Mouse (Mus musculus): ENCODE measurements around the gene Cnot2. TPM values are rescaled to one million over a fixed set of nuclear protein-coding genes. Genes with fewer than 3 reads are reported as not detected.
"Not testable (repeated sequence)": the region's sequence is repeated elsewhere in the genome, so short reads cannot be mapped to it uniquely, and the experiment has no call there.

Cnot2 gene
- polyA plus RNA-seq, 1 experiment from 2014 or later = 75.8 TPM

DNA sequence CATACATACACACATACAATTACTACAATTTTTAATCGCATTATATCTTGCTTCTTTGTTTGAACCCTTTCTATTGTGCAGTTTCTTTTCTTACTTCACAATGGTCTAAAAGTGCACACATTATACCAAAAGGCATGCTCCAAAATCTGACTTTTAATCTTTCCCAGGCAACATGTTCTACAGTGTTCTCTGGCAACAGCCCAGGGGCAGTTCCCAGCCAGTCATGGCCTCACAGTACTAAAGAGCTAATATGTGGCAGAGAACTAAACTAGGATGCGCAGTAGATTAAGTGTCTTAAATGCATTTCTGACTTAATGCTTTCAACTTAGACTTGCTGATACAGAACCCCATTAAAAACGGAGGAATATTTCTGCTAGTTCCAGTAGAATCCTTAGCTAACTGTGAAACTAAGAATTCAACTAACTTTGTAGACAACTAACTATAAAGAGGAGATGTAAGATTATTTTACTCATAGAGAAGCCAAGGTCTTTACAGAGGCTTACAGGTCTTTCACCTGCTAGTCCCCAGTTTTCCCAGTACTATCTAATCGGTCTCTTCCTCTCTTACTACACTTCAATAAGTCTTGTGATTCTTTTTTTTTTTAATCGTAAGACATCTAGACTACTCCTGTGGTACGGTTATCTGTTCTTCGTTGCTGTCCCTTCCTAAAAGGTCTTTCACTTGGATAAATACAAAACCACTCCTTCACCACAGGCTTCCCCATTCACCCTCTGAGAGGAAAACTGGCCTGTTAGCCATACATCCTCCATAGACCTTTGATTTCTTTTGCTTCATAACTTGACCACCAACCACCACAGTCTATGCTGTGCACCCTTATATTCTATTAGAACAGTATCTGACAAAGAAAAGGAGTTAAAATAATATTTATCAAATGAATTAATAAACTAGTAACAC, 13.6 kb downstream of the Cnot2 start:
- Histone ChIP-seq H3K27me3 (ENCODE audit: control insufficient read depth, insufficient read depth, low read length) (no peaks in the 10 kb centered on the region), H3K27ac (ENCODE audit: low read depth, low read length) (no peak overlapping the region), H3K4me2 (no peak overlapping the region), H3K9me3 (replicated peaks; ENCODE audit: control insufficient read depth, low read length) (no peaks in the 10 kb centered on the region), H3K36me3 (ENCODE audit: control insufficient read depth, insufficient read depth, low read length) (no peaks in the 10 kb centered on the region), H3K4me3 (ENCODE audit: low read depth, low read length) (no peak overlapping the region), H3K4me1 (ENCODE audit: control insufficient read depth, insufficient read depth, low read length) (peaks cover 3% of the 10 kb centered on the region; the same call in 1 of the 2 replicates), H3K9ac (ENCODE audit: low read depth, low read length) (no peak overlapping the region)
- 76% methylated on average over 7 of the region's 7 CpGs for WGBS (ENCODE audit: insufficient replicate concordance)
- no peak for ATAC-seq (replicated peaks; ENCODE audit: insufficient number of reproducible peaks, low FRiP score, low TSS enrichment)

DNA sequence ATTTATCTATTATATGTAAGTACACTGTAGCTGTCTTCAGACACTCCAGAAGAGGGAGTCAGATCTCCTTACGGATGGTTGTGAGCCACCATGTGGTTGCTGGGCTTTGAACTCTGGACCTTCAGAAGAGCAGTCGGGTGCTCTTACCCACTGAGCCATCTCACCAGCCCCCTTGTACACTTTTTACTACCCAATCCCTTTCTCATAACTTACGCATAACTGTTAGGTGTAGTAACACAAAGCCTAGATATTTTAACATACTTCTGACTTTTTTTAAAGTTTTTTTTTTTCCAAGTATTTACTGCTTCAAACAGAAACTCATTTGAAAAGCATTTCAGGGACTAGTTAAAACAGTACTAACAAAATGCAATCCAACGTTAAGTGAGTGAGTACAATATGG, 14.8 kb downstream of the Cnot2 start:
- not testable (repeated sequence) for ATAC-seq (replicated peaks; ENCODE audit: insufficient number of reproducible peaks, low FRiP score, low TSS enrichment); H3K27ac ChIP-seq (ENCODE audit: low read depth, low read length); H3K27me3 ChIP-seq (ENCODE audit: control insufficient read depth, insufficient read depth, low read length); H3K4me2 ChIP-seq; H3K9me3 ChIP-seq (replicated peaks; ENCODE audit: control insufficient read depth, low read length); H3K4me3 ChIP-seq (ENCODE audit: low read depth, low read length); H3K36me3 ChIP-seq (ENCODE audit: control insufficient read depth, insufficient read depth, low read length); H3K4me1 ChIP-seq (ENCODE audit: control insufficient read depth, insufficient read depth, low read length); H3K9ac ChIP-seq (ENCODE audit: low read depth, low read length)
- 82% methylated on average over 4 of the region's 4 CpGs for WGBS (ENCODE audit: insufficient replicate concordance)

DNA sequence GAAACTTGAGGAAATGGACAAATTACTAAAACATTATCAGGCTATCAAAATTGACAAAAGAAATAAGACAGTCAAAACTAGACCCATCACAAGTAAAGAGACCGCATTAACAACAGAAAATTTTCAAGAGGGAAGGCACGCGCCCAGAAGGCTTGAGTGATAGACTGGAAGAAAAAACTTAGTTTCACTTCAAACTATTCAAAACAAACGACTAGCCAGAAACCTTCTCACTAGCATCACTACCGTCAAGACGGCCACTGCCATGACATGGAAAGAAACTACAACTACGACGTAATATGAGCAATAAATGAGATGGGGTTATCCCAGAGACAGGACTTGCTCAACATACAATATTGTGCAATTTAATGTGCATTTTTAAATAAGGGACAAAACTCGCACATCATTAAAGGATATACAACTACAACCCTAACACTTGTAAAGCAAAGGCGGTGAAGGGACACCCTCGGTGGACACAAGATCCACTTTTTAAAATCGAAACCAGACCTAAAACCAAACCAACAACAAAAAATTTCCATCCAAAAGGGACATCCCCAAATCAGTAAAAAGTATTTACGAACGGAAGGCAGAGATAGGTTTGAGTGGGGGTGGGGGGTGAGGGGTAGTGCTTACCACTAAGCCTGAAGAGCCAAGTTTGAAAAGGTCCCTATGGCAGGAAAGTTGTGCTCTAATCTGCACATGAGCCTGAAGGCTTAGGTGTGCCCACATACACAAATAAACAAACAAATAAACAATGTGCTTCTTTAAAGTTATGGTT, 16.3 kb downstream of the Cnot2 start:
- no peaks in the 10 kb centered on the region for H3K27me3 ChIP-seq (ENCODE audit: control insufficient read depth, insufficient read depth, low read length)
- no peaks in the 10 kb centered on the region for H3K9me3 ChIP-seq (replicated peaks; ENCODE audit: control insufficient read depth, low read length)
- H3K4me1 ChIP-seq (ENCODE audit: control insufficient read depth, insufficient read depth, low read length) = peaks cover 10% of the 10 kb centered on the region
- WGBS (ENCODE audit: insufficient replicate concordance) = 81% methylated on average over 14 of the region's 14 CpGs
- H3K9ac ChIP-seq (ENCODE audit: low read depth, low read length) = no peak overlapping the region
- no peak overlapping the region for H3K4me3 ChIP-seq (ENCODE audit: low read depth, low read length)
- H3K4me2 ChIP-seq = no peak overlapping the region
- no peaks in the 10 kb centered on the region for H3K36me3 ChIP-seq (ENCODE audit: control insufficient read depth, insufficient read depth, low read length)
- no peak overlapping the region for H3K27ac ChIP-seq (ENCODE audit: low read depth, low read length)
- ATAC-seq (replicated peaks; ENCODE audit: insufficient number of reproducible peaks, low FRiP score, low TSS enrichment) = no peak

DNA sequence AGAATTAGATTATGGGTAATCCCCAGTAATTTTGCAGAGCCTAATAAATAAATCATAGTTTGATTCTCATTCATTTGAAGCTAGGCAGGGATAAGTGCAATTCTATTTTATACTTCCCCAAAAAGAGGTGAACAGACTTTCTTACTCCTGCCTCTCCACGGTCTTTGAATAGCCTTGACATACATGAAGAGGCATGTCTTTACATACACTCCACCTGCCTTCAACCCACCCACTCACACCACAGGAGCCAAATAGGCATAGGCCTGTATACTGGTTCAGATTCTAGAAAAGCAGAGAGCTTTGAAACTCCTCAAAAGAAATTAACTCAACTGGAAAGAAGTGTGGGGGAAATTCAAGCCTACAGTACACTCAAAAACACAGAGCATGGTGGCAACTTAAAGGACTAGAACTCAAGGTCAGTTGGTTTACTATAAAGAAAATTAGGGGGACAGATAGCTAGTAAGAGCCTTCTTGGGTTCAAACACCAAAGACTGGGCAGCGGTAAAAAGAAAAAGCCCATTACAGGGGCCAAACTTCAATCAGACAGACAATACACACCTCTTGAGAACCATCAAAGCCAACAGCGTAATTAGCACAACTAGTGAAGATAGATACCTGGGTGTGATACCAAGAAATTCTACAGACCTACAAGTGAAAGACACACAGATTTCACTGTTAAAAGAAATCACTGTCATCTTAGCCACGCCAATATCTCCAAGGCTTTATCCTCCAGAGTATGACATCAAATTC, 18.4 kb downstream of the Cnot2 start:
- Histone ChIP-seq H3K27ac (ENCODE audit: low read depth, low read length) (no peak overlapping the region), H3K9ac (ENCODE audit: low read depth, low read length) (no peak overlapping the region), H3K4me3 (ENCODE audit: low read depth, low read length) (no peak overlapping the region), H3K9me3 (replicated peaks; ENCODE audit: control insufficient read depth, low read length) (no peaks in the 10 kb centered on the region), H3K27me3 (ENCODE audit: control insufficient read depth, insufficient read depth, low read length) (no peaks in the 10 kb centered on the region), H3K36me3 (ENCODE audit: control insufficient read depth, insufficient read depth, low read length) (no peaks in the 10 kb centered on the region), H3K4me2 (no peak overlapping the region), H3K4me1 (ENCODE audit: control insufficient read depth, insufficient read depth, low read length) (peaks cover 9% of the 10 kb centered on the region)
- no peak for ATAC-seq (replicated peaks; ENCODE audit: insufficient number of reproducible peaks, low FRiP score, low TSS enrichment)
- 73% methylated on average over 4 of the region's 4 CpGs for WGBS (ENCODE audit: insufficient replicate concordance)

DNA sequence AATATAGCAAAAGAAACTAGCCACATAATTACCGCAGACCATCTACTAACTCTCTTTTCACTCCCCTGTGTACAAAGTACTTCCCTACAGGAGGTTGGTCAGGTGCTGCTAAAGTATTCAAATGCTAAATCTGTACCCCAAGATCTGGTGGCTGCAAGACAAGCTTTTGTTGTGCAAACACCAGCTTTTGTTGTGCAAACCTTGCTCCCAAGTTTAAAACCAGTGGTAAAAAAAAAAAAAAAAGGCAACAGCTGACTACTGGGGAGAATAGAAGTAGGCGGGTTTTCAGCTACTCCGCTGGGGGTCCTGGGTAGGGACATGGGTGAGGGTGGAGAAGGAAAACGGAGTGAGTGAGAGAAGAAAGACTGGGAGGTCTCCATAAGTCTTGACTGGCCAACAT, 19.1 kb downstream of the Cnot2 start:
- no peak overlapping the region for H3K4me3 ChIP-seq (ENCODE audit: low read depth, low read length)
- no peak for ATAC-seq (replicated peaks; ENCODE audit: insufficient number of reproducible peaks, low FRiP score, low TSS enrichment)
- H3K9ac ChIP-seq (ENCODE audit: low read depth, low read length) = no peak overlapping the region
- no peak overlapping the region for H3K4me2 ChIP-seq
- no peaks in the 10 kb centered on the region for H3K36me3 ChIP-seq (ENCODE audit: control insufficient read depth, insufficient read depth, low read length)
- WGBS (ENCODE audit: insufficient replicate concordance) = 52% methylated on average over 4 of the region's 4 CpGs
- no peaks in the 10 kb centered on the region for H3K9me3 ChIP-seq (replicated peaks; ENCODE audit: control insufficient read depth, low read length)
- H3K27ac ChIP-seq (ENCODE audit: low read depth, low read length) = no peak overlapping the region
- H3K27me3 ChIP-seq (ENCODE audit: control insufficient read depth, insufficient read depth, low read length) = no peaks in the 10 kb centered on the region
- H3K4me1 ChIP-seq (ENCODE audit: control insufficient read depth, insufficient read depth, low read length) = peaks cover 10% of the 10 kb centered on the region

DNA sequence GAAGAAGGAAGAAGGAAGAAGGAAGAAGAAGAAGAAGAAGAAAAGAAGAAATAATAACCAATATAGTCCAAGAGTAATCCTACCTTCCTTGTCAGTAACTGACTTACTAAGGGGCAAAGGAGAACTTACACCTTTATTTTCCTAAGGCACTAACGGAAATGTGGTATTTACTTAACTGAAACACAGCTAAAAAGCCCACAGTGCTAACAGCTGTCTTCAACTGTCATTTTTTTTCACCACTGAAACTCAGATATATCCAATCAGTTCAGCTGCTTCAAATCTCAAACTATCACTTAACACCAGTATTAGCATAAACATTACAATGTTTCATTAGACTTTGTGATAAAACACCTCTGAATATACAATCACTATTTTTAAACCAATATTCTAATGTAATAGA, 22.1 kb downstream of the Cnot2 start:
- H3K27me3 ChIP-seq (ENCODE audit: control insufficient read depth, insufficient read depth, low read length) = no peaks in the 10 kb centered on the region
- no peaks in the 10 kb centered on the region for H3K9me3 ChIP-seq (replicated peaks; ENCODE audit: control insufficient read depth, low read length)
- ATAC-seq (replicated peaks; ENCODE audit: insufficient number of reproducible peaks, low FRiP score, low TSS enrichment) = no peak
- H3K4me3 ChIP-seq (ENCODE audit: low read depth, low read length) = no peak overlapping the region
- H3K27ac ChIP-seq (ENCODE audit: low read depth, low read length) = no peak overlapping the region
- 71% methylated on average over 1 of the region's 1 CpGs for WGBS (ENCODE audit: insufficient replicate concordance)
- no peaks in the 10 kb centered on the region; the same call in 1 of the 2 replicates for H3K36me3 ChIP-seq (ENCODE audit: control insufficient read depth, insufficient read depth, low read length)
- no peak overlapping the region for H3K9ac ChIP-seq (ENCODE audit: low read depth, low read length)
- peaks cover 10% of the 10 kb centered on the region for H3K4me1 ChIP-seq (ENCODE audit: control insufficient read depth, insufficient read depth, low read length)
- H3K4me2 ChIP-seq = no peak overlapping the region

DNA sequence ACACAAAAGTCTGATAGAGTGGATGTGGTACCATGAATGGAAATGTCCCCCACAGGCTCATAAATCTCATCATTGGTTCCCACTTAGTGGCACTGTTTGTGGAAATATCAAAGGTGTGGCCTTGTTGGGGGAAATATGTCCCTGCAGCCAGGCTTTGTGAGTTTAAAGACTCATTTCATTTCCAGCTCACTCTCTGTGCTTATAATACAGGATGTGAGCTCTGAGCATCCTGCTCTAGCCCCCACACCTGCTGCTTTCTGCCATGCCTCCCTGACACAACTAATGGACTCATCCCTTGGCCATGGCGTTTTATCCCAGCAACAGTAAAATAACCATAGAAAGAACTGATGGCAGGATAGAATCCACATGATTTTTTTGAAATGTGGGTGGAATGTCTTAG, 24.1 kb downstream of the Cnot2 start:
- no peak overlapping the region for H3K9ac ChIP-seq (ENCODE audit: low read depth, low read length)
- 100% methylated on average over 1 of the region's 1 CpGs for WGBS (ENCODE audit: insufficient replicate concordance)
- no peak overlapping the region for H3K4me3 ChIP-seq (ENCODE audit: low read depth, low read length)
- no peak overlapping the region for H3K27ac ChIP-seq (ENCODE audit: low read depth, low read length)
- no peak for ATAC-seq (replicated peaks; ENCODE audit: insufficient number of reproducible peaks, low FRiP score, low TSS enrichment)
- H3K4me1 ChIP-seq (ENCODE audit: control insufficient read depth, insufficient read depth, low read length) = peaks cover 7% of the 10 kb centered on the region
- no peak overlapping the region for H3K4me2 ChIP-seq
- H3K36me3 ChIP-seq (ENCODE audit: control insufficient read depth, insufficient read depth, low read length) = no peaks in the 10 kb centered on the region; the same call in 1 of the 2 replicates
- H3K27me3 ChIP-seq (ENCODE audit: control insufficient read depth, insufficient read depth, low read length) = no peaks in the 10 kb centered on the region
- no peaks in the 10 kb centered on the region for H3K9me3 ChIP-seq (replicated peaks; ENCODE audit: control insufficient read depth, low read length)

DNA sequence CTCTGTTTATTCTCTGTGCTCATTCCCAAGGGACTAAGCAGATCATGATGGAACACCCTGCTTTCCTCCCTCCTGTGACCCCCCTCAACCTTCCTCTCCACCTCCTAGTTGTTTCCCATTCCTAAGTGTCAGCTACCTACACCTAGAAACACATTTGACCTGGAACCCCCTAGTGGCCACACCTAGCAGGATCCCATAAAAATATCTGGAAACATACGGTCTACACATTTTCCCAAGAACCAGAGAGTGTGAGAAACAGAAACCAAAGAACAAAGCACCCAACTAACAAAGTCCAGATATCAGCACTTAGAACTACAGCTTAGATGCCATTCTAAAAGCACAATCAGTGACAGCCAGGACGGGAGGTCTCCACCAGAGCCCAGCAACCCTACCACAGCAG, 26.9 kb downstream of the Cnot2 start:
- no peak overlapping the region for H3K27ac ChIP-seq (ENCODE audit: low read depth, low read length)
- no peak overlapping the region for H3K4me3 ChIP-seq (ENCODE audit: low read depth, low read length)
- no peak for ATAC-seq (replicated peaks; ENCODE audit: insufficient number of reproducible peaks, low FRiP score, low TSS enrichment)
- H3K27me3 ChIP-seq (ENCODE audit: control insufficient read depth, insufficient read depth, low read length) = no peaks in the 10 kb centered on the region
- H3K9ac ChIP-seq (ENCODE audit: low read depth, low read length) = no peak overlapping the region
- H3K9me3 ChIP-seq (replicated peaks; ENCODE audit: control insufficient read depth, low read length) = no peaks in the 10 kb centered on the region
- H3K4me1 ChIP-seq (ENCODE audit: control insufficient read depth, insufficient read depth, low read length) = 0 out of 2 replicates have a peak, but pooled peaks cover 3% of the 10 kb centered on the region
- WGBS (ENCODE audit: insufficient replicate concordance) = 53% methylated on average over 2 of the region's 2 CpGs
- H3K4me2 ChIP-seq = no peak overlapping the region; the same call in 1 of the 2 replicates
- no peaks in the 10 kb centered on the region; the same call in 1 of the 2 replicates for H3K36me3 ChIP-seq (ENCODE audit: control insufficient read depth, insufficient read depth, low read length)

All from heart, embryonic 11.5 days (tissue).